Mouse (Mus musculus): ENCODE data around the gene Arpp21.

DNA sequence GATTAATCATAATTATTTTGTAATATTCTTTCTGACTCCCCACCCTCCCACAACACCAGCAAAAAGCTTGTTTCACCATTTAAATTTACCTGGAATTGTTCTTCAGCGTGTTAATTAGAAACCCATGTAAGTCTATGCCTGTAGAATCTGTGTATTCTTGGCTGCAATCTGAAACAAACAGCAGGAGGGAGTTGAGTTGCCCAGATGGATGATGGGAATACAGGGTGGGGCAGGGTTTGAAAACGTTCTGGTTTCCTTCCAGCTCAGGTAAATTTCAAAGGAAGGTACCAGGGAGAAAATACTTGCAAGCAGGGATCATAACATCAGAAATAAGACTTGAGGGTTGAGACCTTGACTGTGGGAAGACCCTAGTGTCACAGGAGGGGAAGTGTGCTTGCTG is 58.2 kb downstream of the Arpp21 start:
- TF ChIP-seq CTCF (IDR thresholded peaks at IDR 0.05; ENCODE audit: low read depth, low read length) (no peak), POLR2A (IDR thresholded peaks at IDR 0.05; ENCODE audit: extremely low read depth, insufficient read depth, low read length) (no peak)

Data from liver, adult 2 months (tissue).